28 mouse cellular contexts compared by ENCODE assay signal in genomic region chrX:70949232-70949631, GRCm38 (mm10).
"Had no signal": no experiment of that assay in that cellular context is flagged by ENCODE, and none has a peak within 500 bp of the region (broad histone marks: within the 10 kb centered on the region; RNA-seq: fewer than 3 reads in every experiment).

No protein-coding gene starts in this region.

- H3K9ac ChIP-seq: embryonic facial prominence, embryonic 12.5 days; embryonic facial prominence, embryonic 13.5 days; embryonic facial prominence, embryonic 15.5 days; forebrain, embryonic 12.5 days; forebrain, embryonic 13.5 days; forebrain, embryonic 15.5 days; forebrain, postnatal 0 days had no signal

- H3K4me2 ChIP-seq: embryonic facial prominence, embryonic 12.5 days; embryonic facial prominence, embryonic 13.5 days; embryonic facial prominence, embryonic 15.5 days; forebrain, embryonic 12.5 days; forebrain, embryonic 13.5 days; forebrain, embryonic 15.5 days had no signal

- H3K27me3 ChIP-seq: embryonic facial prominence, embryonic 12.5 days; embryonic facial prominence, embryonic 13.5 days; embryonic facial prominence, embryonic 15.5 days; forebrain, embryonic 12.5 days; forebrain, embryonic 13.5 days; forebrain, embryonic 15.5 days had no signal

- DNase-seq: cerebellum, adult 2 months; cerebellum, adult 8-10 months; cerebellum, adult 9-10 months; cerebellum, adult 9-11 months; cerebellum, postnatal 10 days; cerebellum, postnatal 14 days; cerebellum, postnatal 25 days; cerebellum, postnatal 36 days; embryo, embryonic 11 days; forebrain, postnatal 0 days; gastrocnemius, adult 2 months; gastrocnemius, postnatal 10 days; gastrocnemius, postnatal 14 days; gastrocnemius, postnatal 25 days; gastrocnemius, postnatal 36 days; heart, adult 11 months; heart, adult 18-20 months; heart, adult 2 months had no signal

- H3K9me3 ChIP-seq: embryonic facial prominence, embryonic 10.5 days; embryonic facial prominence, embryonic 12.5 days; embryonic facial prominence, embryonic 13.5 days; embryonic facial prominence, embryonic 15.5 days; forebrain, embryonic 12.5 days; forebrain, embryonic 13.5 days; forebrain, embryonic 15.5 days had no signal

- ATAC-seq: forebrain, embryonic 13.5 days; forebrain, embryonic 14.5 days; forebrain, embryonic 15.5 days; forebrain, embryonic 16.5 days; forebrain, postnatal 0 days had no signal

- H3K27ac ChIP-seq: embryonic facial prominence, embryonic 10.5 days; embryonic facial prominence, embryonic 12.5 days; embryonic facial prominence, embryonic 13.5 days; embryonic facial prominence, embryonic 15.5 days; forebrain, embryonic 12.5 days; forebrain, embryonic 13.5 days; forebrain, embryonic 15.5 days; gastrocnemius, adult 2 months; heart, adult 2 months had no signal

- H3K36me3 ChIP-seq: embryonic facial prominence, embryonic 10.5 days; embryonic facial prominence, embryonic 12.5 days; embryonic facial prominence, embryonic 13.5 days; embryonic facial prominence, embryonic 15.5 days; forebrain, embryonic 12.5 days; forebrain, embryonic 15.5 days had no signal

- H3K4me1 ChIP-seq: embryonic facial prominence, embryonic 10.5 days; embryonic facial prominence, embryonic 12.5 days; embryonic facial prominence, embryonic 13.5 days; embryonic facial prominence, embryonic 15.5 days; forebrain, embryonic 13.5 days; forebrain, embryonic 15.5 days had no signal

- H3K4me3 ChIP-seq: embryonic facial prominence, embryonic 10.5 days; embryonic facial prominence, embryonic 12.5 days; embryonic facial prominence, embryonic 13.5 days; embryonic facial prominence, embryonic 15.5 days; erythroblast, embryonic 14.5 days; forebrain, embryonic 12.5 days; forebrain, embryonic 13.5 days; forebrain, embryonic 15.5 days; gastrocnemius, adult 2 months; heart, adult 2 months had no signal
